Mouse (Mus musculus) forebrain, embryonic 14.5 days (tissue): ENCODE data around the gene Npas4. TPM values are rescaled to one million over a fixed set of nuclear protein-coding genes. Genes with fewer than 3 reads are reported as not detected.

Source experiments
- ATAC-seq: fragments of 200-750 bp; cut with Nextera tagmentation; 2 replicates; pipeline ENCODE4 v1.8.0; 2017; ENCODE audit warnings: mild to moderate bottlenecking, moderate library complexity
- DNase-seq: peaks from one replicate; pipeline ENCODE4 v3.0.0-alpha.2; 2015; ENCODE audit warnings: low spot score
- H3K27ac ChIP-seq: fragments of 300-500 bp; sonication (generic); 2 replicates; pipeline ENCODE4 v1.5.1; 2014; ENCODE audit warnings: low read depth, mild to moderate bottlenecking, control low read depth, low read length, moderate library complexity
- H3K27me3 ChIP-seq: fragments of 300-500 bp; sonication (generic); replicated peaks from 2 replicates; pipeline ENCODE4 v1.6.1; 2014; ENCODE audit warnings: low read length, control low read depth, mixed read lengths; ENCODE audit not compliant: control insufficient read depth, insufficient read depth
- H3K36me3 ChIP-seq: fragments of 300-500 bp; sonication (generic); 2 replicates; pipeline ENCODE4 v1.6.1; 2014; ENCODE audit warnings: low read length, control low read depth; ENCODE audit not compliant: control insufficient read depth, insufficient read depth
- H3K4me1 ChIP-seq: fragments of 300-500 bp; sonication (generic); 2 replicates; pipeline ENCODE4 v1.6.1; 2014; ENCODE audit warnings: antibody characterized with exemption, low read length, control low read depth; ENCODE audit not compliant: control insufficient read depth, insufficient read depth
- H3K4me2 ChIP-seq: fragments of 300-500 bp; sonication (generic); 2 replicates; pipeline ENCODE4 v1.6.1; 2014; ENCODE audit warnings: mild to moderate bottlenecking, control low read depth, low read length
- H3K4me3 ChIP-seq: fragments of 300-500 bp; sonication (generic); 2 replicates; pipeline ENCODE4 v1.5.1; 2014; ENCODE audit warnings: low read depth, low read length, control low read depth
- H3K9ac ChIP-seq: fragments of 300-500 bp; sonication (generic); 2 replicates; pipeline ENCODE4 v1.6.1; 2014; ENCODE audit warnings: mild to moderate bottlenecking, low read length, control low read depth, moderate library complexity
- H3K9me3 ChIP-seq: fragments of 300-500 bp; sonication (generic); replicated peaks from 2 replicates; pipeline ENCODE4 v1.6.1; 2016; ENCODE audit warnings: low read length, control low read depth, mixed read lengths; ENCODE audit not compliant: control insufficient read depth
- WGBS: fragments of 180-500 bp; shearing (Covaris S2); extraction: QIAGEN DNeasy Blood & Tissue Kit; methylation state at CpG from one replicate; pipeline ENCODE4 v1.1.7; 2014; 5-methylcytosine and 5-hydroxymethylcytosine counted together
- polyA plus RNA-seq: library from polyadenylated mRNA; unstranded; fragments of >200 nt; fragmentation: Nextera tagmentation; extraction: Ambion mirVana; gene quantifications from 2 replicates; pipeline ENCODE4 v1.2.1, GENCODE M21; 2014

Npas4 gene
- polyA plus RNA-seq, 1 experiment from 2014 or later, result 0.08 TPM

GRCm38 (mm10) chr19:4936896-4937295 lies 53.2 kb downstream of the Npas4 start:
- no peak overlapping the region for H3K27ac ChIP-seq
- no peak for DNase-seq
- H3K9ac ChIP-seq, result no peak overlapping the region
- peaks cover 10% of the 10 kb centered on the region; the same call in 1 of the 2 replicates for H3K36me3 ChIP-seq
- no peak overlapping the region for H3K4me2 ChIP-seq
- ATAC-seq, result no peak
- WGBS, result 70% methylated on average over 2 of the region's 2 CpGs
- H3K4me3 ChIP-seq, result no peak overlapping the region
- H3K4me1 ChIP-seq, result peaks cover under 1% of the 10 kb centered on the region; the same call in 1 of the 2 replicates
- 0 out of 2 replicates have a peak, but pooled peaks cover 3% of the 10 kb centered on the region for H3K27me3 ChIP-seq
- no peaks in the 10 kb centered on the region for H3K9me3 ChIP-seq

Other genes with a start within 250 kb of the Npas4 start
- 185 and 194 TPM in 2 replicates for gene Rbm4b, start 233.8 kb downstream of the Npas4 start, polyA plus RNA-seq
- gene Rbm4, start 196.4 kb downstream of the Npas4 start, polyA plus RNA-seq, result 132 and 140 TPM in 2 replicates
- gene Gm21992, start 178.7 kb downstream of the Npas4 start, polyA plus RNA-seq, result 9.4 TPM in 2 replicates
- gene Rbm14, start 178.7 kb downstream of the Npas4 start, polyA plus RNA-seq, result 69.1 and 79.5 TPM in 2 replicates
- gene Ccs, start 151.0 kb downstream of the Npas4 start, polyA plus RNA-seq, result 34.3 and 40.1 TPM in 2 replicates
- gene Ccdc87, start 150.9 kb downstream of the Npas4 start, polyA plus RNA-seq, result 0.50 and 0.69 TPM in 2 replicates
- gene Ctsf, start 135.2 kb downstream of the Npas4 start, polyA plus RNA-seq, result 43.9 and 51.5 TPM in 2 replicates
- 0.78 and 0.88 TPM in 2 replicates for gene Actn3, start 112.4 kb downstream of the Npas4 start, polyA plus RNA-seq
- gene Zdhhc24, start 111.6 kb downstream of the Npas4 start, polyA plus RNA-seq, result 11.4 and 12.9 TPM in 2 replicates
- gene Bbs1, start 83.7 kb downstream of the Npas4 start, polyA plus RNA-seq, result 9.0 and 14.5 TPM in 2 replicates
- 100.0 and 103 TPM in 2 replicates for gene Dpp3, start 62.0 kb downstream of the Npas4 start, polyA plus RNA-seq
- gene Peli3, start 47.2 kb downstream of the Npas4 start, polyA plus RNA-seq, result 4.9 and 7.8 TPM in 2 replicates
- 145 and 148 TPM in 2 replicates for gene Mrpl11, start 28.2 kb downstream of the Npas4 start, polyA plus RNA-seq
- 7.4 and 8.0 TPM in 2 replicates for gene Slc29a2, start 33.5 kb upstream of the Npas4 start, polyA plus RNA-seq
- gene B4gat1, start 48.5 kb upstream of the Npas4 start, polyA plus RNA-seq, result 45.4 and 55.1 TPM in 2 replicates
- gene AC124502.3, start 48.6 kb upstream of the Npas4 start, polyA plus RNA-seq, result 1.2 and 1.7 TPM in 2 replicates
- 56.2 and 56.8 TPM in 2 replicates for gene Brms1, start 51.0 kb upstream of the Npas4 start, polyA plus RNA-seq
- gene Rin1, start 60.2 kb upstream of the Npas4 start, polyA plus RNA-seq, result 1.3 and 1.4 TPM in 2 replicates
- 12.5 and 16.2 TPM in 2 replicates for gene Cd248, start 77.8 kb upstream of the Npas4 start, polyA plus RNA-seq
- 5.4 and 7.5 TPM in 2 replicates for gene Tmem151a, start 95.2 kb upstream of the Npas4 start, polyA plus RNA-seq
- 71.6 and 95.5 TPM in 2 replicates for gene Yif1a, start 98.2 kb upstream of the Npas4 start, polyA plus RNA-seq
- gene Cnih2, start 108.2 kb upstream of the Npas4 start, polyA plus RNA-seq, result 350 and 370 TPM in 2 replicates
- 247 and 250 TPM in 2 replicates for gene Rab1b, start 116.8 kb upstream of the Npas4 start, polyA plus RNA-seq
- 26.2 and 41.1 TPM in 2 replicates for gene Klc2, start 128.2 kb upstream of the Npas4 start, polyA plus RNA-seq